ENCODE assay signal across 21 mouse cellular contexts in genomic region chr1:186662996-186663395, GRCm38 (mm10). TPM values are rescaled to one million over a fixed set of nuclear protein-coding genes. Genes with fewer than 3 reads are reported as not detected.
DNase-seq lines count a peak whose midpoint lies in the region; ATAC-seq and TF ChIP-seq lines count a peak whose summit lies in the region.
"Had no signal": no experiment of that assay in that cellular context is flagged by ENCODE, and none has a peak within 500 bp of the region (broad histone marks: within the 10 kb centered on the region; RNA-seq: fewer than 3 reads in every experiment).

No protein-coding gene starts in this region.

- peak overlapping the region; percentile 90 for H3K27ac ChIP-seq in heart, embryonic 13.5 days (replicated peaks)
- H3K27ac ChIP-seq in heart, postnatal 0 days (ENCODE audit: low read depth): peak overlapping the region; percentile 54
- no peak overlapping the region for H3K27ac ChIP-seq in lung, postnatal 0 days (ENCODE audit: low read length)
- H3K27ac ChIP-seq: embryonic facial prominence, embryonic 10.5 days; forebrain, embryonic 13.5 days; hindbrain, embryonic 15.5 days had no signal

- 16% methylated on average over 10 of the region's 10 CpGs for WGBS in heart, embryonic 13.5 days
- 7% methylated on average over 10 of the region's 10 CpGs for WGBS in heart, postnatal 0 days
- WGBS in lung, postnatal 0 days: 56% methylated on average over 10 of the region's 10 CpGs

- H3K9me3 ChIP-seq in heart, embryonic 13.5 days: no peaks in the 10 kb centered on the region
- H3K9me3 ChIP-seq in heart, postnatal 0 days (replicated peaks; ENCODE audit: control insufficient read depth, low read length): no peaks in the 10 kb centered on the region
- no peaks in the 10 kb centered on the region for H3K9me3 ChIP-seq in lung, postnatal 0 days (ENCODE audit: low read length)
- H3K9me3 ChIP-seq: embryonic facial prominence, embryonic 10.5 days; forebrain, embryonic 13.5 days; hindbrain, embryonic 15.5 days had no signal

- H3K4me1 ChIP-seq in heart, embryonic 13.5 days: peaks cover 86% of the 10 kb centered on the region
- peaks cover 41% of the 10 kb centered on the region for H3K4me1 ChIP-seq in heart, postnatal 0 days (ENCODE audit: control insufficient read depth, insufficient read depth)
- peaks cover 6% of the 10 kb centered on the region; the same call in 1 of the 2 replicates for H3K4me1 ChIP-seq in lung, postnatal 0 days (ENCODE audit: insufficient read depth, low read depth, low read length)

- peak; percentile 9; the same call in 1 of the 2 replicates for ATAC-seq in frontal cortex, adult (ENCODE audit: low TSS enrichment)
- ATAC-seq in heart, embryonic 13.5 days (ENCODE audit: extremely low read depth, insufficient number of reproducible peaks, low FRiP score, low TSS enrichment): no peak
- peak; percentile 42 for ATAC-seq in heart, postnatal 0 days (ENCODE audit: insufficient read depth, low read depth)
- peak; percentile 10; the same call in 1 of the 2 replicates for ATAC-seq in lung, postnatal 0 days
- ATAC-seq: CD4-positive, CD25-positive, alpha-beta regulatory T cell, adult 4 months; forebrain, embryonic 13.5 days; forebrain, postnatal 0 days; intestine, embryonic 16.5 days had no signal

- TF ChIP-seq CTCF in heart, postnatal 0 days (IDR thresholded peaks at IDR 0.05; ENCODE audit: low read depth): no peak
- TF ChIP-seq CTCF in lung, postnatal 0 days (IDR thresholded peaks at IDR 0.05): no peak

- no peak for DNase-seq in frontal cortex, postnatal 14 days (ENCODE audit: low spot score in 2 of 2)
- no peak for DNase-seq in heart, adult 18-20 months
- no peak for DNase-seq in heart, postnatal 0 days (ENCODE audit: low spot score)
- DNase-seq in heart, postnatal 25 days (ENCODE audit: low spot score): no peak
- no peak for DNase-seq in lung, postnatal 0 days (ENCODE audit: low spot score)
- no peak for DNase-seq in lung, postnatal 25 days (ENCODE audit: low spot score)
- DNase-seq: adrenal gland, adult 8-10 months; adrenal gland, postnatal 36 days; B cell, adult 2 months; cerebellum, adult 2 months; cerebellum, postnatal 10 days; forebrain, postnatal 0 days; gastrocnemius, postnatal 36 days had no signal

- intact Hi-C loops in heart, postnatal 25 days (cut with DNase I): no loop called here

- peak overlapping the region; percentile 60 for H3K4me2 ChIP-seq in heart, embryonic 13.5 days
- H3K4me2 ChIP-seq in heart, postnatal 0 days (ENCODE audit: low read depth, low read length): peak overlapping the region; percentile 49
- 0 out of 2 replicates have a peak overlapping the region, but pooled peaks have one; percentile 6 for H3K4me2 ChIP-seq in lung, postnatal 0 days (replicated peaks; ENCODE audit: low read depth, low read length)
- H3K4me2 ChIP-seq: forebrain, embryonic 13.5 days; hindbrain, embryonic 15.5 days had no signal

- H3K36me3 ChIP-seq in heart, embryonic 13.5 days: peaks cover 14% of the 10 kb centered on the region
- no peaks in the 10 kb centered on the region for H3K36me3 ChIP-seq in heart, postnatal 0 days (replicated peaks; ENCODE audit: control insufficient read depth, insufficient read depth, low read length)
- H3K36me3 ChIP-seq in lung, postnatal 0 days (ENCODE audit: insufficient read depth, low read length): no peaks in the 10 kb centered on the region
- H3K36me3 ChIP-seq: embryonic facial prominence, embryonic 10.5 days; G1E; hindbrain, embryonic 15.5 days had no signal

- no peaks in the 10 kb centered on the region for H3K27me3 ChIP-seq in heart, embryonic 13.5 days (replicated peaks)
- no peaks in the 10 kb centered on the region for H3K27me3 ChIP-seq in heart, postnatal 0 days (ENCODE audit: control insufficient read depth, insufficient read depth, low read length)
- H3K27me3 ChIP-seq in lung, postnatal 0 days (replicated peaks; ENCODE audit: insufficient read depth, low read length): no peaks in the 10 kb centered on the region
- H3K27me3 ChIP-seq: forebrain, embryonic 13.5 days; hindbrain, embryonic 15.5 days had no signal

- H3K9ac ChIP-seq in heart, embryonic 13.5 days: peak overlapping the region; percentile 58
- no peak overlapping the region for H3K9ac ChIP-seq in heart, postnatal 0 days (replicated peaks; ENCODE audit: low read depth, low read length)
- no peak overlapping the region for H3K9ac ChIP-seq in lung, postnatal 0 days (replicated peaks; ENCODE audit: low read depth)
- H3K9ac ChIP-seq: forebrain, embryonic 13.5 days; forebrain, postnatal 0 days; hindbrain, embryonic 15.5 days had no signal

- H3K4me3 ChIP-seq in heart, embryonic 13.5 days: peak overlapping the region; percentile 21
- H3K4me3 ChIP-seq in heart, postnatal 0 days (ENCODE audit: low read depth, low read length): peak overlapping the region; percentile 16; the same call in 1 of the 2 replicates
- no peak overlapping the region for H3K4me3 ChIP-seq in lung, postnatal 0 days (ENCODE audit: low read depth, low read length)
- H3K4me3 ChIP-seq: embryonic facial prominence, embryonic 10.5 days; forebrain, embryonic 13.5 days; hindbrain, embryonic 15.5 days had no signal

- TF ChIP-seq EP300 in heart, postnatal 0 days (IDR thresholded peaks at IDR 0.05; ENCODE audit: low read depth): no peak
- TF ChIP-seq EP300 in lung, postnatal 0 days (IDR thresholded peaks at IDR 0.05): no peak

RNA-seq across cellular contexts. Expression of gene Tgfb2, which starts 42.8 kb away (rescaled TPM):
- polyA plus RNA-seq in heart, embryonic 13.5 days (2015; fragmentation: Nextera tagmentation; extraction: Ambion mirVana): 62.1 and 63.5 TPM in 2 replicates
- 1 to 10 TPM; 3.9 to 5.3 TPM for total RNA-seq in heart, adult 18-20 months (2021)
- total RNA-seq in heart, postnatal 0 days (2014; rRNA removed; ENCODE audit: low replicate concordance): 14.8 and 17.7 TPM in 2 replicates
- 19.9 and 21.0 TPM in 2 replicates for polyA plus RNA-seq in heart, postnatal 0 days (2015; fragmentation: Nextera tagmentation; extraction: Ambion mirVana)
- 1 to 10 TPM; 5.3 to 6.5 TPM for total RNA-seq in heart, postnatal 25 days (2021)
- 49.7 and 58.2 TPM in 2 replicates for polyA plus RNA-seq in lung, postnatal 0 days (2015; fragmentation: Nextera tagmentation; extraction: Ambion mirVana)

Comparison
In these comparisons a context has a peak if more than half of its experiments do, and no peak if none do; other contexts are left out.
1. H3K4me2 ChIP-seq: peak in every context shown above with its lines; median percentile 60 in heart, embryonic 13.5 days; 49 in heart, postnatal 0 days; 6 in lung, postnatal 0 days.